Mouse (Mus musculus) natural killer cell, adult 2 months (primary cell): ENCODE results near the gene Ankrd11.
A peak's percentile ranks its signal among the peaks of the same experiment; 100 is the strongest.
"Not testable (repeated sequence)": the region's sequence is repeated elsewhere in the genome, so short reads cannot be mapped to it uniquely, and the experiment has no call there.

Experiments
- DNase-seq, 2 experiments: peaks; one replicate each; pipeline ENCODE4 v3.0.0; 2022; ENCODE audit warnings: low spot score in 2 of 2

The Ankrd11 gene

GRCm38 (mm10) chr8:123042158-123042973 lies at the start of gene Ankrd11:
Ankrd11 (minus strand) TSS chr8:123042277.
- peak; percentile 99 to 100 for DNase-seq

DNA sequence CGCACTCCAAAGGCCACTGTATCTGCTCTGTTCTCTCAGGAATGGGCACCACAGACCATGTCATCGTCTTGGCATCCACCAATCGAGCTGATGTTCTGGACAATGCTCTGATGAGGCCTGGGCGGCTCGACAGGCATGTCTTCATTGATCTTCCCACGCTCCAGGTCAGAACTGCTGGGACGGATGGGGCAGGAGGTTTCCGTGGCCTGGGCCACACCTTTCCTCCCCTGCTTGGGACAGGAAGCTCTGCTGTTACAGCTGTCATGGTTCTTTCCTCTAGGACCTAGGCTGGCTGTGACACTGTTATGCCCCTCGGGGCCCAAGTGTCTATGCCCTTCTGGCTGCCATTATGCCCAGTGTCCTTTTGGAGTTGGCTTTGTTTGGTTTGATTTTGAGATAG lies 45.2 kb upstream of the Ankrd11 start:
- DNase-seq, result no peak

- DNase-seq, result no peak
These were observed 41.5 kb upstream of the Ankrd11 start for GRCm38 (mm10) chr8:123083610-123084009.

GRCm38 (mm10) chr8:123082993-123083392 lies 40.9 kb upstream of the Ankrd11 start:
- DNase-seq, result no peak

- DNase-seq, result no peak
These were observed 35.1 kb upstream of the Ankrd11 start for GRCm38 (mm10) chr8:123077213-123077612.

GRCm38 (mm10) chr8:123071176-123071575 lies 29.1 kb upstream of the Ankrd11 start:
- no peak for DNase-seq

DNA sequence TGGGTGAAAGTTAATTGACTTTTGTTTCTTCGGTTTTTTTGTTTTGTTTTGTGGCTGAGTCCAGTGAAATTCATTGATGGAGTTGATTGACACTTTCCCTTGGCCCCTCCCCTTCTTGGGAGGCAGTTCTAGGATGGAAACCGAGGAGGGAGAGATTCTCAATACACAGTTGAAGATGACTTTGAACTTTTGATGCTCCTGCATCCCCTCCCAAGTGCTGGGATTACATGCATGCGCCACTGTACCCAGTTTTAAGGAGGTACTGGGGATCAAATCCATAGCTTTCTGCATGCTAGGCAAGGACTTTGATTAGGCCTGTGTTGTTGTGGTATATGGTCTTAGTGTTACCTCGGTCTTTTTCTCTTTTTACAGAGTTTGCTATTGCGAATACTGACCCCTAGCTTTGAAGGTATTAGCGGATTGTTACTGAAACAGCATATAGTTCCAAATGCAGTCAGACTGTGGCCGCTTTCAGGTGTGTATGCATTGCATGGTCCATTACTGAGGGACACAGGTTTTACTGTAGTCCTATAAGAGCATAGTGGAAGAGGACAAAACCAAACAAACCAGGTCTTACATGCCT lies 24.1 kb upstream of the Ankrd11 start:
- peak in 1 of 2 experiments; percentile 16 for DNase-seq

- DNase-seq, result peak; percentile 94 to 95
These were observed 23.4 kb upstream of the Ankrd11 start for GRCm38 (mm10) chr8:123065214-123066100.

- DNase-seq, result no peak
These were observed 22.7 kb upstream of the Ankrd11 start for GRCm38 (mm10) chr8:123064809-123065213.

DNA sequence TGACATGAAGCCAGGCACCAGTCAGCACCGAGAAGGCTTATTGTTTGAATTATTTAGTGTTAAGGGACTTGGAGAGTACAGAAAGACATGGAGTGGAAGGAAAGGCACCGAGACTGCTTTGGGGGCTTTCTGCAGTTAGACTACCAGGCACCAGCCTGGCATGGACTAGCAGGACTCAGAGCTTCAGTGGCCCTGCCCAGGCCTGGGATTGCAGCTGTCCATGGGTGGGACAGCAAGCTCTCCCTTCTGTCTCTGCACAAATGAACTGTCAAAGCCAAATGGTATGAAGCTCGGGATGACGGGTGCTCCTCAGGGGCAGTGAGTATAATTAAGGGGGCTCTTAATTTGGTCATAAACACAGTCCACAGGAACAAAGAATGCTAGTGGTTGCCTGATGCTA lies 22.0 kb upstream of the Ankrd11 start:
- DNase-seq, result no peak

DNA sequence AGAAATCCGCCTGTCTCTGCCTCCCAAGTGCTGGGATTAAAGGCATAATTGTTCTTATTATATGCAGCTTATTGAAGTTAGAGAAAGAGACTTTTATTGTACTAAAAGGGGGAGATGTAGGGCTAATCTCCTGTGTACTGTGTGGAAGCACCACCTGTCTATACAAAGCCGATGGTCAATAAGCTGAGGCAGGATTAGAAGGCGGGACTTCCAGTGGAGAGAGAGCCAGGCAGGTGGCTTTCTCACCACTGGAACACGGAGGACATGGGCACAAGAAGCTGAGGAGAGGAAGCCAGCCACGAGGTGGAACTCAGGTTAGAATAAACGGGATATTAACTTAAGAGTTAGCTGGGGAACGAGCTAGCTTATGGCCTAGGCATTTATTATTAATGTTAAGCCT lies 20.6 kb upstream of the Ankrd11 start, which contains the start of gene Spg7:
Gene Spg7 (plus strand): TSS at position 222 of the 400 bp plus-strand sequence.
- DNase-seq, result no peak

DNA sequence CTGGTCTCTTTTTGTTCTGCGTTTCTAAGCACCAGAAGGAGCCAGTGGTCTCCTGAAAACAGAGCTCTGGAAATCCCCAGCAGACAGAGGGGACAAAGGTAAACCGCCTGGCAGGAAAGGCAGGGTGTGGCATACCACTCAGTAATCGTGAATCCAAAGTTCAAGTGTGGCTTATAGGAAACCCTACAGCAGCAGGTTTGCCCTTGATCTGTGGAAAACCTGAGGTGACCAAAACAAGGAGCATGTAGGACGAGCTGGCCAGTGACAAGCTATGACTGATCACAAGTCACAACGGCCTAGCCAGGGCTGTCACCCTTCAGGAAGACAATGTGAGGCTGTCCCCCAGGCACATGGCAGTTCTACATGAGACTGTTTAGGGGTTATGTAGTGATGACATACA lies 9.4 kb upstream of the Ankrd11 start:
- DNase-seq, result peak in 1 of 2 experiments; percentile 24

DNA sequence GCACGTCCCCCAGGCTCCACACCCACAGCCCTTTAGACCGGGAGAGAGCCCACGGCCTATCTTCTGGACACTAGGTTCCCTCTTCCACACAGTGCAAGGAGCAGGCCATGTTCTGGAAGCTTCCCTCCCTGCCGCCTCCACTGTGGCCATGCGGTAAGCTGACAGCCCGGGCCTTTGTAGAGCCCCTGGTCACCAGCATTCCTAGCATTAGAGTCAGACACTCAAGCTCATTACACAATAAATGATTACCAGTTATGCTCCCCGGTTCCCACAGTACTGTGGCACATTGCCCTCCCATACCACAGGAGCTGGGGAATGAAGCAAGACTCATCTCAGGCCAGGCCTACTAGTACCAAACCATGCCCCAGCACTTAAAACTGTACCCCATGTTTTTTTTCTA lies 6.3 kb upstream of the Ankrd11 start:
- no peak for DNase-seq

GRCm38 (mm10) chr8:123047827-123048226 lies 5.8 kb upstream of the Ankrd11 start:
- no peak for DNase-seq

DNA sequence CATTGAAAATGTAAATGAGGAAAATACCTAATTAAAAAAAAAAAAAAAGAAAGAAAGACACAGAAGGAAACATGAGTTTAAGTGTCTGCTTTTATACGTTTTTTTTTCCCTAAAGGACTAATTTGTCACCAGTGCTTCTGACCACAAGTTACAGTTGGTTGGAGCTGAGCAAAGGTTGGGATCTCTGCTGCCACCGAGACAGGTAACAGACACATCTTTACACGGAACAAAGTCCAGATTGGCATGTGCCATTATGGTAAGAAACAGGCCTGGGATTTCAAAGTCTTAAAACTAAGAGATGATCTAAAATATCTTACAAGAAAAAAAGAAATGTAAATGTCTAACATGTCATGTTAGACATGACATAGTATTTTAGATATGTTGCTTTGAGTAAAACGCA lies 4.6 kb upstream of the Ankrd11 start:
- no peak for DNase-seq

DNA sequence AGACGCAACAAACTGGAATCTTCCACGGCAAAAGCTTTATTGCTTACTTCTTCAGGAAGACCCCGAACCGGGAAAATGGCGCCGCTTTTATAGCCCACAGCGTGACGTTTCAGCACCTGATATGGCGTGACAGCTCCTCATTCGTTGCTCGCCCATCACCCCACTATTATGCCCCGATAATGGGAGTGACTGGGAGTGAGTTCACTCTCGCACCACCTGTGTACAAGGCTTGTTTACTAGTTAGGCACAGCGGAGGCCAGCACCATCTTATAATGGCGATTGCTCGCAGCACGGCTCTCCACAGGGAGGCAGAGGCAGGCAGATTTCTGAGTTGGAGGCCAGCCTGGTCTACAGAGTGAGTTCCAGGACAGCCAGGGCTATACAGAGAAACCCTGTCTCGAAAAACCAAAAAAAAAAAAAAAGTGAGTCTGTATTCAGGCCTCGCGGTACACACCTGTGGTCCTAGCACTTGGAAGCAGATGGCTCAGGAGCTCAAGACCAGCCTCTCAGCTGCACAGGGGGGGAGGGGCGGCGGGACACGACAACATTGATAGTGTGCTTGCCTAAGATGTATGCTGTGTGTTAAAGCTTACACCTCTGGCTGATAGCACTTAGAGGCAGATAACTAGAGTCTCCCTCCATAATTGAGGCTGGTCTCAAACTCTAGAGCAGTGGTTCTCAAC lies 2.8 kb upstream of the Ankrd11 start:
- DNase-seq, result not testable (repeated sequence)

GRCm38 (mm10) chr8:123043941-123044340 lies 1.9 kb upstream of the Ankrd11 start:
- DNase-seq, result no peak

DNA sequence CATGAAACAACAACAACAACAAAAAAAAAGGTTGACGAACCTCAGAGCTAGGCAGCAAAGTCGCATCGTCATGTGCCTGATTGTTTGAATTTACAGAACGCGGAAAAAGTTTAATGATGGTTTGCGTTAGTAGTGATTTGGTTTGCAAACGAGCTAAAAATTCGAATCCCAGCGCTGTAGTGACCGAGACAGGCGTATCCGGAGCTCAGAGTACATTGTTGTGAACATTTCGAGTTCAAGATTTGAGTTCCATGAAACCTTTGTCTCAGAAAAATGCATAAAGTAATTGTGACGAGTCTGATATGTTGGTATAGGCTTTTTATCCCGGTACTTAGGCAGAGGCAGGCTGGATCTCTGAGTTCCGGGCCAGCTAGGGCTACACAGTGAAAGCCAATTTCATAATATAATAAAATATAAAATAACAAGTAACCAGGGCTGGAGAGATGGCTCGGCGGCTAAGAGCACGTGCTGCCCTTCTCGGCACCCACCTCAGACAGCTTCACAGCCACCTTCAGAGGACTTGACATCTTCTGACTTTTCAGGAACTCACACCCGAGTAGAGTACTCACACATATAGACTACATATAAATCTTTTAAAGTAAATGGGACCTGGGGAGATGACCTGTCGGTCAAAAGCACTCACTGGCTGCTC lies 1.0 kb upstream of the Ankrd11 start:
- DNase-seq, result peak in 1 of 2 experiments; percentile 32

- no peak for DNase-seq
These were observed 337 bp downstream of the Ankrd11 start for GRCm38 (mm10) chr8:123041774-123042105.

DNA sequence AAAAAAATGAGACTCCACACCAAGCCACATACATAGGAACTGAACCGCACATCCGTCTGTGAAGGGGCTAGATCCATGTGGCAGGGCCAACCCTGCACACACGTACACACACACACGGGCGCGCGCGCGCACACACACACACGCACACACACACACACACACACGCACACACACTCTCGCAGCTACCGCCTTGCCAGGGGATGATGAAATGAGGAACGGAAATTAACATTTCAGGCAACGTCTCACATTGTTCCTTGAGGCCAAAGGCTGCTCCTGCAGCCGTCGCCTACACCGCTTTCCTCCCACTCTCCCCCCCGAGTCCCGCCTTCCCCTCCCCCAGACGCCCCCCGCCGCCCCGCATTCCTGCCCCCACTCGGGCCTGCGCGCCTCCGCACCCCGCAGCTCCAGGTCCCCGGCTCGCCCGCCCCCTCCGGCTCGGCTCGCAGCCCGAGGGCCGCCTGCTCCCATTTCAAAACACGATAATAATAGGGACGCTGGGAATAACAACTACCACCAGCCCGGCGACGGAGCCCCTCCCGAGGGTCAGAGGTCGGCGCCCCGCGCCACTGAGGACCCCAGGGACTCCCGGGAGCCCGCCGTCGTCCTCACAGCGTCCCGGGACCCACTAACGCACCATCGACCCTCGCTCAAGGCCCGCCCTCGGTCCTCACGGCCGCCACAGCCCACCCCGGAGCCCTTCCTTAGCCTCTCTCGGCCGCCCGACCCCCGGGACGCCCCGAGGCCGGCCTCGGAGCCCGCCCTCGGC lies 886 bp downstream of the Ankrd11 start:
- DNase-seq, result peak; percentile 60 to 81
